Mouse (Mus musculus): ENCODE measurements at regions not wholly inside any gene's neighbourhood (a gene's known extent, or its start where the extent isn't known, plus 50 kb on each side); places are given as distances from the start of the nearest gene placed in this dataset.
A peak's percentile ranks its signal among the peaks of the same experiment; 100 is the strongest.

GRCm38 (mm10) chrX:16438088-16438487 lies 84.6 kb upstream of the Cypt1 start:
- TF ChIP-seq CTCF (IDR thresholded peaks at IDR 0.05; ENCODE audit: low read depth) (peak; percentile 35; the same call in 1 of the 2 replicates), EP300 (optimal IDR thresholded peaks at IDR 0.05) (no peak)

Data from stomach, postnatal 0 days (tissue).